Mouse (Mus musculus) heart, postnatal 0 days (tissue): ENCODE results near the gene Lypla2.

ENCODE experiments used
- CTCF ChIP-seq: IDR thresholded peaks from 2 replicates; pipeline ENCODE4 v1.5.1; 2016; ENCODE audit warnings: antibody characterized with exemption, control low read depth, low read depth
- EP300 ChIP-seq: IDR thresholded peaks from 2 replicates; pipeline ENCODE4 v1.6.1; 2016; ENCODE audit warnings: antibody characterized with exemption, low read depth

DNA sequence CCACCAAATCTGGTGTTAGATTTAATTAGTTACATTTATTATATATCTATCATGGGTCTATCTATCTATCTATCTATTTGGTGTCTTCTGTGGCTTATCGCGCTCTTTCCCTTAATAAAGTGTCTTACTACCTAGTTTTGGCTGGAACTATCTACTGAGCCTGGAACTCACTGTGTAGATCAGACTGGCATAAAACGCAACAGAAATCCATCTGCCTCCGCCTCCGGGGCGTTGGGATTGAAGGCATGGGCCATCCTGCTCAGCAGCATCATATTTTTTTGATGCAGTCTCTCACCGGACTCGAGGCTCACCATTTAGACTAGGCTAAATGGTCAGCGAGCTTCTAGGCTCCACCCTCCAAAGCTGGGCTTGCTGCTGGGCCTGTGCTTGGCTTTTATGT, 15.3 kb upstream of the Lypla2 start:
- TF ChIP-seq CTCF: no peak
- no peak for TF ChIP-seq EP300
